Comparison of ENCODE assay signal across 19 mouse cellular contexts in the genomic region with DNA sequence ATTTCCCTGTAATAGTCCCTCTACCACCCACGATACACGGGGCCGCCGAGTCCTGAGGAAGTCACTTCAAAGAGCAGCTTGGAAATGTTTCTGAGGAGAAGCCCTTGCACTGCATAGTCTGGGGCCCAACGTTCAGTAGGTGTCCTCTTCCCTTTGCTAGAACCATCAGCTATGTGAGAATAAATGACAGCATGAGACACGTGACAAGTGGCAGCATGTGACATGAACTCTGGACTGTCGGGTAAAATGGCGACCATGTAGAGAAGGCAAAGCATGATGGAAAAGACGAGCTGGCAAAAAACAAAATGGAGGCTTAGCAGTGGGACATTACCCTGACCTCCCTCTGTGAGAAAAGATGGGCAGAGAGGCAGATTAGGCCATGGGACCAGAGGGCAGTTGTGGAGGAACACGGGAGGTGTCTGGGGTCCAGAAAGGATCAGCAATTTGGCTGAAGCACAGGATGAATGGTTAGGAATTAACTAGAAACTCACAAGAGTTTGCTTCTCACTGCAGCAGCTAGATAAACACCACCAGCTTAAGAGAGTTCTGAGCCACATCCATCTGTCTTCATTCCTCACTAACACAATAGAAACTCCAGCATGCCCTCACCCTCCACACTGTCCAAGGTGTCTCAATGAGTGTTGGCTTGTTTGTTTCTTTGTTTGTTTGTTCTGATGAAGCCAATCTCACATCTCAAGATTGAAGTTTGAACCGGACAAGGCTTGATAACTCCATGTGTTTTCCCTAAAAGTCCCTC.
A peak's percentile ranks its signal among the peaks of the same experiment; 100 is the strongest.
DNase-seq lines count a peak whose midpoint lies in the region; ATAC-seq and TF ChIP-seq lines count a peak whose summit lies in the region.
"Had no signal": no experiment of that assay in that cellular context is flagged by ENCODE, and none has a peak within 500 bp of the region (broad histone marks: within the 10 kb centered on the region; RNA-seq: fewer than 3 reads in every experiment).

No protein-coding gene starts in this region.

- TF ChIP-seq CTCF in forebrain, postnatal 0 days (IDR thresholded peaks at IDR 0.05; ENCODE audit: low read depth) = no peak

- H3K4me2 ChIP-seq in forebrain, postnatal 0 days (ENCODE audit: low read depth) = no peak overlapping the region
- no peak overlapping the region for H3K4me2 ChIP-seq in forebrain, embryonic 11.5 days (ENCODE audit: low read depth, low read length, severe bottlenecking)
- no peak overlapping the region for H3K4me2 ChIP-seq in hindbrain, embryonic 13.5 days
- H3K4me2 ChIP-seq: heart, embryonic 12.5 days; liver, embryonic 13.5 days; lung, embryonic 15.5 days; midbrain, embryonic 11.5 days had no signal

- 82% methylated on average over 11 of the region's 11 CpGs for WGBS in forebrain, postnatal 0 days
- WGBS in forebrain, embryonic 11.5 days = 89% methylated on average over 11 of the region's 11 CpGs
- 84% methylated on average over 11 of the region's 11 CpGs for WGBS in hindbrain, embryonic 13.5 days

- H3K36me3 ChIP-seq in forebrain, postnatal 0 days (ENCODE audit: insufficient read depth) = no peaks in the 10 kb centered on the region
- H3K36me3 ChIP-seq in forebrain, embryonic 11.5 days (ENCODE audit: control insufficient read depth, insufficient read depth, low read length) = no peaks in the 10 kb centered on the region
- no peaks in the 10 kb centered on the region for H3K36me3 ChIP-seq in hindbrain, embryonic 13.5 days
- H3K36me3 ChIP-seq: liver, embryonic 13.5 days; lung, embryonic 15.5 days had no signal

- DNase-seq in forebrain, postnatal 0 days = peak; percentile 76
- no peak for DNase-seq in forebrain, embryonic 11.5 days (ENCODE audit: low spot score)
- DNase-seq in brain, embryonic 18.5 days (ENCODE audit: low read depth, low spot score) = peak; percentile 12
- DNase-seq in kidney, adult 8-10 months = peak; percentile 65 to 79
- peak; percentile 56 to 77 for DNase-seq in kidney, postnatal 36 days
- no peak for DNase-seq in adrenal gland, adult 18-20 months (ENCODE audit: low spot score in 2 of 2)
- no peak for DNase-seq in urinary bladder, adult 2 months (ENCODE audit: low spot score)
- DNase-seq: adrenal gland, postnatal 36 days; cerebellum, adult 9-10 months; gastrocnemius, postnatal 36 days; liver, embryonic 13.5 days; thymus, postnatal 25 days had no signal

- H3K27me3 ChIP-seq in forebrain, postnatal 0 days (ENCODE audit: insufficient read depth, low read length) = no peaks in the 10 kb centered on the region
- H3K27me3 ChIP-seq in forebrain, embryonic 11.5 days (ENCODE audit: control insufficient read depth, insufficient read depth, low read length) = no peaks in the 10 kb centered on the region
- no peaks in the 10 kb centered on the region for H3K27me3 ChIP-seq in hindbrain, embryonic 13.5 days
- H3K27me3 ChIP-seq: heart, embryonic 12.5 days; liver, embryonic 13.5 days; lung, embryonic 15.5 days had no signal

- H3K4me1 ChIP-seq in forebrain, postnatal 0 days (ENCODE audit: insufficient read depth) = peaks cover 10% of the 10 kb centered on the region
- H3K4me1 ChIP-seq in forebrain, embryonic 11.5 days (replicated peaks; ENCODE audit: control insufficient read depth, insufficient read depth, low read length) = no peaks in the 10 kb centered on the region
- H3K4me1 ChIP-seq in hindbrain, embryonic 13.5 days (replicated peaks) = no peaks in the 10 kb centered on the region

- no peaks in the 10 kb centered on the region for H3K9me3 ChIP-seq in forebrain, postnatal 0 days (ENCODE audit: low read length)
- H3K9me3 ChIP-seq in forebrain, embryonic 11.5 days (ENCODE audit: control insufficient read depth, low read length) = no peaks in the 10 kb centered on the region
- no peaks in the 10 kb centered on the region for H3K9me3 ChIP-seq in hindbrain, embryonic 13.5 days
- H3K9me3 ChIP-seq: heart, embryonic 12.5 days; liver, embryonic 13.5 days; lung, embryonic 15.5 days had no signal

- peak overlapping the region; percentile 45; the same call in 1 of the 2 replicates for H3K27ac ChIP-seq in forebrain, postnatal 0 days (ENCODE audit: low read depth, low read length)
- no peak overlapping the region for H3K27ac ChIP-seq in forebrain, embryonic 11.5 days (ENCODE audit: low read depth, low read length)
- no peak overlapping the region for H3K27ac ChIP-seq in hindbrain, embryonic 13.5 days
- H3K27ac ChIP-seq: liver, embryonic 13.5 days; lung, embryonic 15.5 days; macrophage had no signal

- ATAC-seq in forebrain, postnatal 0 days = peak; percentile 78
- no peak for ATAC-seq in forebrain, embryonic 11.5 days (replicated peaks; ENCODE audit: low FRiP score)
- ATAC-seq in hindbrain, embryonic 13.5 days (ENCODE audit: low FRiP score) = no peak
- ATAC-seq: hindbrain, embryonic 16.5 days; intestine, postnatal 0 days had no signal

- H3K4me3 ChIP-seq in forebrain, postnatal 0 days (ENCODE audit: low read depth, low read length) = no peak overlapping the region
- H3K4me3 ChIP-seq in forebrain, embryonic 11.5 days (ENCODE audit: low read depth, low read length) = no peak overlapping the region
- H3K4me3 ChIP-seq in hindbrain, embryonic 13.5 days = no peak overlapping the region
- H3K4me3 ChIP-seq: heart, embryonic 12.5 days; liver, embryonic 13.5 days; lung, embryonic 15.5 days had no signal

- H3K9ac ChIP-seq in forebrain, postnatal 0 days = no peak overlapping the region
- no peak overlapping the region for H3K9ac ChIP-seq in forebrain, embryonic 11.5 days (ENCODE audit: low read length)
- no peak overlapping the region for H3K9ac ChIP-seq in hindbrain, embryonic 13.5 days
- H3K9ac ChIP-seq: heart, embryonic 12.5 days; liver, embryonic 13.5 days; lung, embryonic 15.5 days had no signal

Comparison
In these comparisons a context has a peak if more than half of its experiments do, and no peak if none do; other contexts are left out.
1. DNase-seq: peak in forebrain, postnatal 0 days (single experiment), brain, embryonic 18.5 days (single experiment), kidney, adult 8-10 months (2 of 2) and kidney, postnatal 36 days (2 of 2); none in forebrain, embryonic 11.5 days (single experiment), adrenal gland, adult 18-20 months (0 of 2) and urinary bladder, adult 2 months (single experiment).